Mouse (Mus musculus) ES-CJ7 (cell line): ENCODE data around the gene Fam187a.

ENCODE experiments used
- DNase-seq: peaks from one replicate; pipeline ENCODE4 v3.0.0; 2011; ENCODE audit warnings: low read depth, low spot score

Fam187a gene

GRCm38 (mm10) chr11:102894716-102895115 is 9.7 kb downstream of the Fam187a start:
- DNase-seq, result no peak

GRCm38 (mm10) chr11:102895779-102896178 is 10.8 kb downstream of the Fam187a start:
- no peak for DNase-seq

GRCm38 (mm10) chr11:102896641-102897040 is 11.7 kb downstream of the Fam187a start:
- no peak for DNase-seq

GRCm38 (mm10) chr11:102898408-102898807 is 13.4 kb downstream of the Fam187a start:
- no peak for DNase-seq

- DNase-seq, result peak; percentile 91
Observed at GRCm38 (mm10) chr11:102900763-102901162, 15.8 kb downstream of the Fam187a start, which contains the start of gene Gfap. Gene Gfap (minus strand): TSS chr11:102900912.

GRCm38 (mm10) chr11:102901199-102901598 is 16.2 kb downstream of the Fam187a start:
- peak; percentile 33 for DNase-seq

- no peak for DNase-seq
Observed at GRCm38 (mm10) chr11:102902107-102902506, 17.1 kb downstream of the Fam187a start.

GRCm38 (mm10) chr11:102903654-102904053 is 18.7 kb downstream of the Fam187a start:
- no peak for DNase-seq

GRCm38 (mm10) chr11:102911376-102911775 is 26.4 kb downstream of the Fam187a start:
- DNase-seq, result no peak

- DNase-seq, result no peak
Observed at GRCm38 (mm10) chr11:102915380-102915779, 30.4 kb downstream of the Fam187a start.

- no peak for DNase-seq
Observed at GRCm38 (mm10) chr11:102918077-102918476, 33.1 kb downstream of the Fam187a start.

GRCm38 (mm10) chr11:102921491-102921890 is 36.5 kb downstream of the Fam187a start:
- DNase-seq, result no peak

GRCm38 (mm10) chr11:102924557-102925350 is 39.8 kb downstream of the Fam187a start, which contains the start of gene Kif18b:
Gene Kif18b (minus strand): TSS chr11:102925124.
- DNase-seq, result peak; percentile 99

GRCm38 (mm10) chr11:102925351-102925717 is 40.4 kb downstream of the Fam187a start:
- peak; percentile 92 for DNase-seq

- no peak for DNase-seq
Observed at GRCm38 (mm10) chr11:102930672-102931071, 45.7 kb downstream of the Fam187a start.

- no peak for DNase-seq
Observed at GRCm38 (mm10) chr11:102936272-102936671, 51.3 kb downstream of the Fam187a start.
